Mouse (Mus musculus): ENCODE measurements at regions not wholly inside any gene's neighbourhood (a gene's known extent, or its start where the extent isn't known, plus 50 kb on each side); places are given as distances from the start of the nearest gene placed in this dataset.

- no peaks in the 10 kb centered on the region for H3K4me1 ChIP-seq (ENCODE audit: insufficient read depth, low read length)
- no peak for TF ChIP-seq CTCF (IDR thresholded peaks at IDR 0.05; ENCODE audit: low read depth)
- no peaks in the 10 kb centered on the region for H3K9me3 ChIP-seq (ENCODE audit: low read length)
- no peaks in the 10 kb centered on the region for H3K36me3 ChIP-seq (ENCODE audit: insufficient read depth, low read length)
- no peak overlapping the region for H3K27ac ChIP-seq
- ATAC-seq (no peak), DNase-seq (ENCODE audit: low spot score) (no peak)
- H3K27me3 ChIP-seq (ENCODE audit: insufficient read depth, low read length): no peaks in the 10 kb centered on the region
- no peak overlapping the region for H3K4me2 ChIP-seq (ENCODE audit: low read depth, low read length)
- no peak overlapping the region for H3K9ac ChIP-seq (replicated peaks; ENCODE audit: low read length)
- H3K4me3 ChIP-seq (ENCODE audit: low read length): no peak overlapping the region
- WGBS: 29% methylated on average over 2 of the region's 2 CpGs
These were observed 2082.5 kb downstream of the A830018L16Rik start for GRCm38 (mm10) chr1:13496386-13496785.

DNA sequence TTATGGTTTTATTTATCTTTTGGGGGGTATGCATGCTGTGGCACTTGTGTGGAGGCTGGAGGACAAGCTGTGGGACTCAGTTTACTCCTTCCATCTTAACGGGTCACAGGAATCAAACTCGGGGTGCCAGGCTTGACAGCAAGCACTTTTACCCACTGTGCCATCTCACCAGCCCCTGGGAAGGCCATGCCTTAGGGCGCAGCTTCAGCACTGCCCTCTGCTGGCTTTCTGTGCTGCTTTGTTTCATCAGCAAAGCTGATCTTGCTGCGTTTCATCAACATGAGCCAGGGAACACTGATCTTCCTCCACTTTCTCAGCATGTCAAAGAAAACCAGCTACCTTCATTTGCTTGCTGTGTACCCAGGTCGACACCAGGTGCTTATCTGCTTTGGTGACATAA, 2086.6 kb downstream of the A830018L16Rik start:
- WGBS: 35% methylated on average over 5 of the region's 5 CpGs
- TF ChIP-seq CTCF (IDR thresholded peaks at IDR 0.05; ENCODE audit: low read depth): peak; percentile 64
- H3K4me2 ChIP-seq (ENCODE audit: low read depth, low read length): no peak overlapping the region
- no peaks in the 10 kb centered on the region for H3K36me3 ChIP-seq (ENCODE audit: insufficient read depth, low read length)
- DNase-seq (ENCODE audit: low spot score): peak; percentile 56
- no peaks in the 10 kb centered on the region for H3K27me3 ChIP-seq (ENCODE audit: insufficient read depth, low read length)
- ATAC-seq: no peak
- H3K4me3 ChIP-seq (ENCODE audit: low read length): no peak overlapping the region
- no peak overlapping the region for H3K27ac ChIP-seq
- no peaks in the 10 kb centered on the region for H3K9me3 ChIP-seq (ENCODE audit: low read length)
- no peaks in the 10 kb centered on the region for H3K4me1 ChIP-seq (ENCODE audit: insufficient read depth, low read length)
- no peak overlapping the region for H3K9ac ChIP-seq (replicated peaks; ENCODE audit: low read length)

GRCm38 (mm10) chr1:13501938-13502337, 2088.0 kb downstream of the A830018L16Rik start:
- H3K36me3 ChIP-seq (ENCODE audit: insufficient read depth, low read length): no peaks in the 10 kb centered on the region
- DNase-seq (ENCODE audit: low spot score) (no peak), ATAC-seq (no peak)
- H3K9ac ChIP-seq (replicated peaks; ENCODE audit: low read length): no peak overlapping the region
- H3K9me3 ChIP-seq (ENCODE audit: low read length): no peaks in the 10 kb centered on the region
- no peak overlapping the region for H3K4me2 ChIP-seq (ENCODE audit: low read depth, low read length)
- H3K4me1 ChIP-seq (ENCODE audit: insufficient read depth, low read length): no peaks in the 10 kb centered on the region
- no peak overlapping the region for H3K4me3 ChIP-seq (ENCODE audit: low read length)
- TF ChIP-seq CTCF (IDR thresholded peaks at IDR 0.05; ENCODE audit: low read depth): no peak
- H3K27ac ChIP-seq: no peak overlapping the region
- H3K27me3 ChIP-seq (ENCODE audit: insufficient read depth, low read length): no peaks in the 10 kb centered on the region
- WGBS: 83% methylated on average over 4 of the region's 4 CpGs

DNA sequence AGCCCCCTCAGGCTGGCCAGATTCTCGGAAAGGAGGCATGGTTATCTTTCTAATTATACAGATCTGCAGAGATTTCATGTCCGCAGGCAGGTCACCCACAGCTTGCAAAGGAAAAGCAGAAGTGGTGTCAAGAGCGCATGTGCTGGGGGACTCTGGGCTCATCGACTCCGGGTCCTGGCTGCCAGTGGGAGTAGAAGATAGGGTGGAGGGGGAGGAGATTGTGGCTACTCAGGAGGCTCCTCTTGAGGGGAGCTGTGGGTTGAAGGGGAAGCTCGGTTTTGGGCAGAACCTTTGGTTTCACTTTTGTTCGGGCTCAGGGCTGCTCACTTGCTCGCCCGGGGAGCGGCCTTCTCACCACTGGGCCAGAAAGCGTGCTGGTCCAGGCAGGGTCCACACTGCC, 2099.9 kb downstream of the A830018L16Rik start:
- H3K36me3 ChIP-seq (ENCODE audit: insufficient read depth, low read length): no peaks in the 10 kb centered on the region
- no peak overlapping the region for H3K9ac ChIP-seq (replicated peaks; ENCODE audit: low read length)
- 97% methylated on average over 11 of the region's 11 CpGs for WGBS

More for the DNA sequence above, 2099.9 kb downstream of the A830018L16Rik start:
- no peaks in the 10 kb centered on the region for H3K27me3 ChIP-seq (ENCODE audit: insufficient read depth, low read length)
- H3K4me2 ChIP-seq (ENCODE audit: low read depth, low read length): no peak overlapping the region
- no peak for DNase-seq (ENCODE audit: low spot score)
- H3K4me3 ChIP-seq (ENCODE audit: low read length): no peak overlapping the region
- no peaks in the 10 kb centered on the region for H3K4me1 ChIP-seq (ENCODE audit: insufficient read depth, low read length)
- no peak for TF ChIP-seq CTCF (IDR thresholded peaks at IDR 0.05; ENCODE audit: low read depth)
- no peak overlapping the region for H3K27ac ChIP-seq
- no peak for ATAC-seq
- no peaks in the 10 kb centered on the region for H3K9me3 ChIP-seq (ENCODE audit: low read length)
